Mouse (Mus musculus) left cerebral cortex, adult 9 months (tissue): ENCODE results near the gene Spata31d1b.
"Not testable (repeated sequence)": the region's sequence is repeated elsewhere in the genome, so short reads cannot be mapped to it uniquely, and the experiment has no call there.

ENCODE experiments used
- DNase-seq, 2 experiments: peaks; one replicate each; pipeline ENCODE4 v3.0.0; 2022; ENCODE audit warnings: low spot score in 2 of 2

Spata31d1b gene

GRCm38 (mm10) chr13:59711984-59712383 is at the start of gene Spata31d1b:
Gene Spata31d1b, plus strand, starts transcription at chr13:59712284.
- DNase-seq, result not testable (repeated sequence)

GRCm38 (mm10) chr13:59663939-59664712 is 48.0 kb upstream of the Spata31d1b start:
- no peak for DNase-seq

DNA sequence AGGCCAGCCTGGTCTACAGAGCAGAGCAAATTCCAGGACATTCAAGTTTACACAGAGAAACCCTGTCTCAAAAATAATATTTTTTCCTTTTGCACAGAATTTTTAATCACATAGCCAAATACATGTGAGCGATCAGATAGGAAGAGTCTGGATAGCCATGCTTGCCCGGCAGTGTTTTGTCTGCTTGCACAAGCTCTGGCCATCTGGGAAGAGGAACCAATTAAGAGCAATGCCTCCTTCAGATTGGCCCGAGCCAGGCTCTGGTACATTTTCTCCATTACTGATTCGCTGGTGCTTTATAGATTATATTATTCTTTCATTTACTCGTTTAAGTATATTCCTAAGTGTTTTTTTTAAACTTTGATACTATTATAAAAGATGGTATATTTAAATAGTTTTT is 44.3 kb upstream of the Spata31d1b start:
- no peak for DNase-seq

- no peak for DNase-seq
Observed at GRCm38 (mm10) chr13:59668501-59669093, 43.5 kb upstream of the Spata31d1b start.

- DNase-seq, result peak in 1 of 2 experiments; percentile 42
Observed at GRCm38 (mm10) chr13:59669946-59670345, 42.1 kb upstream of the Spata31d1b start.

DNA sequence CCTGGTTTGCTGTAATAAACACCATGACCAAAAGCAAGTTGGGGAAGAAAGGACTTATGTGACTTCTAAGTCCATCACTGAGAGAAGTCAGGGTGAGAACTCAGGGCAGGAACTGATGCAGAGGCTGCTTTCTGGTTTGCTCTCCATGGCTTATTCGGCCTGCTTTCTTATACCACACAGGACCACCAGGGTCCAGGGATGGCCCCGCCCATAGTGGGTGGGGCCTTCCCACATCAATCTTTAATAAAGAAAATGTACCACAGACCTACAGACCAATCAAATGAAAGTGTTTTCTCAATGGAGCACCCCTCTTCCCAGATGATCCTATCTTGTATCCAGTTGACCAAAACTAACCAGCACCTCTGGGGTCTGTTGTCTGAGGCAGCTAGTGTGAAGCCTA is 40.6 kb upstream of the Spata31d1b start:
- no peak for DNase-seq

- DNase-seq, result peak in 1 of 2 experiments; percentile 20
Observed at GRCm38 (mm10) chr13:59672248-59672647, 39.8 kb upstream of the Spata31d1b start.

GRCm38 (mm10) chr13:59673597-59673996 is 38.5 kb upstream of the Spata31d1b start:
- no peak for DNase-seq

GRCm38 (mm10) chr13:59674215-59674614 is 37.9 kb upstream of the Spata31d1b start:
- DNase-seq, result no peak

- peak in 1 of 2 experiments; percentile 21 for DNase-seq
Observed at GRCm38 (mm10) chr13:59674761-59675150, 37.3 kb upstream of the Spata31d1b start.

DNA sequence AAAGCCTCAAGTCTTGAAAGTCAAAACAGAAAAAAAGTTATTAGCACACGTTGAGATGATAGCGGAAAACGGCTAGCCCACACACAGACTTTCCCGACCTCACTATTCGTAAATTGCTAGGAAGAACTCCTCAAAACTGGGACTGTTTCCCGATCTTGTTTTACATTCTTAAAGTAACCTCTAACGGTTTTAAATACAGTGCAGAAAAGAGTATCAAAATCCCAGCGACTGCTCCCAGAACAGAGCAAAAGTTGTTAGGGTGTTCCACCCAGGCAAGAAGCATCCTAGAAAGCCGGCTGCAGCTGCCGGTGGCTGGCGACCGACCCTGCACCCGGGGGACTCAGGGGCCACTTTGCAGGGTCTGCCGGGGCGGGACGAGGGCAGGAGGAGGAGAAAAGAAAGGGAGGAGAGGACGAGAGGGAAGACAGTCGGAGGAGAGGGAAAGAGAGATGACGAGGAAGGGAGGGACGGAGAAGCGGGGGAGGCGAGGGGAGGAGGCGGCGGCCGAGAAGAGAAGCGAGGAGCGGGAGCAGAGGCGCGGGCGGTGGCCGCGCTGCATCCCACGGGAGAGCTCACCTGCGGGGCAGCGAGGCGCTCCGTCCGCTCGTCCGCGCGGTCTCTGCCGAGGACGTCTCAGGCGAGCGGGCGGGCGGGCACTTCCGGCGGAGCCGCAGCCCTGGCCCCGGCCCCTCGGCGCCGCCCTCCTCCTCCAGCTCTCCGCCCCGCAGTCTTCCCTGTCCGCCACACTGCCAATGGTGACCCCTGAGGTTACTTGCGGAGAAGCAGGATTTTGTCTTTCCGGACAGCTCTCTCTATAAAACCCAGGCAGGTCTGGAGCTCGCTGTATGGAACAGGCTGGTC is 36.7 kb upstream of the Spata31d1b start, which contains the start of gene Golm1:
Gene Golm1, minus strand, starts transcription at position 661 of the 861 bp plus-strand sequence.
- DNase-seq, result peak in 1 of 2 experiments; percentile 38

DNA sequence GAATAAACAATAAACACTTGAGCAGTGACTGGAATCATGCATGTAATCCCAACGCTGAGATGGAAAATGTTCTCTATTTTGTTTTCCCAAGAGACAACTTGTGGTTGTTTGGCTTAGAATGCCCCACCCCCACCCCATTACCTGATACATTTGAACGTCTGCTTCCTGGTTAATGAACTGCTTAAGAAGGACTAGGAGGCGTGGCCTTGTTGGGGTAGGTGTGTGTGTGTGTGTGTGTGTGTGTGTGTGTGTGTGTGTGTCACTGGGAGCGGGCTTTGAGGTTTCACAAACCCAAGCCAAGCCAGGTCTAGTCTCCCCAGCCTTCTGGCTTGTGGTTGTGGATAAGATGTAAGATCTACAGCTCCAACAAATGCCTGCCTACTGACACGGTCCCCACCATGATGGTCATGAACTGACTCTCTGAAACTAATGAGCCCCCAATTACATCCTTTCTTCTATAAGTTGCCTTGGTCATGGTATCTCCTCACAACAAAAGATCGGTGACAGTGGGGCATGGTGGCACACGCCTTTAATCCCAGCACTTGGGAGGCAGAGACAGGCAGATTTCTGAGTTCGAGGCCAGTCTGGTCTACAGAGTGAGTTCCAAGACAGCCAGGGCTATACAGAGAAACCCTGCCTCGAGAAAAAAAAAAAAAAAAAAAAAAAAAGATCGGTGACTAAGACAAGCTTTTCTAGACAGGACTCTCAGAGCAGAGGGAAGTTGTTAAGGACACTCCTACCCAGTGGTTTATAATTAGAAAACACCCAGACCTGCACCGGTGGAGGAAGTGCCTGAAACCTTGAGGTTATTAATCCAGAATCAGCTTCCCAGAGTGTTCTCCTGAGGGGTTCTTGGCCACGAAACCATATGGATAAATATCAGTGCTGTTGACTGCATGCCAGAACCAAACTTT is 35.5 kb upstream of the Spata31d1b start:
- DNase-seq, result no peak

GRCm38 (mm10) chr13:59679306-59679705 is 32.8 kb upstream of the Spata31d1b start:
- no peak for DNase-seq

GRCm38 (mm10) chr13:59679908-59680307 is 32.2 kb upstream of the Spata31d1b start:
- no peak for DNase-seq

GRCm38 (mm10) chr13:59682629-59683028 is 29.5 kb upstream of the Spata31d1b start:
- DNase-seq, result no peak

DNA sequence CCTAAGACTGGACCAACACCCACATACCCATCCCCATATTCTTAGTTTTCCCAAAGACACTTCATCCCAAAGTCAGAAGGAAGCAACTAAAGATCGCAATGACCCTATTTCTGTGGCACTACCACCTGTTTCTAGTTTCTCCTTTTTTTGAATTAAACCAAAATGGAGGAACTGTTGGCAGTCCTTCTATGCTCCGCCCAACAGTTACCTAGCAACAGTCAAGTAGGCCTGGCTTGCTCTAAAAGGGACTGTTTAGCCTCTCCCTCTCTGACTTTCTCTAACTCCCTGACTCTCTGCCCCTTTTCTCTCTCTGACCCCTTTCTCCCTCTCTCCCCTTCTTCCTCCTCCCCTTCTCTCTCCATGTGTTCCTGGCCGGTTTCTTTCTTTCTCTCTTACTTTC is 26.8 kb upstream of the Spata31d1b start:
- no peak for DNase-seq

DNA sequence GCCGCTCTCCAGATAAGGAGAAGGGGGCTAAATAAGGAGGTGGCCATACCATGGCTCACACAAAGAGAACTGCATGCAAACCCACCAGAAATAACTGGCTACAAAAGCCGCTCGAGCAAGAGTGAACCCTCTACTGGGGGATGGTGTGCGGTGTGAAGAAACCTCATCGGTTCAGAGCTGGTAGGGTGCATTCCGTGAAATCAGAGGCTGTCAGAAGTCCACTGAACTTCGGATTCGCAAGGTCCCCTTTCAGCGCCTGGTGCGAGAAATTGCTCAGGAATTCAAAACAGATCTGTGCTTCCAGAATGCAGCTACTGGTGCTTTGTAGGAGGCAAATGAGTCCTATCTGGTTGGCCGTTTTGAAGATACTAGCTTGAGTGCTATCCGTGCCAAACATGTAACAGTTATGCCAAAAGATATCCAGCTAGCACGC is 23.7 kb upstream of the Spata31d1b start:
- DNase-seq, result peak in 1 of 2 experiments; percentile 26

DNA sequence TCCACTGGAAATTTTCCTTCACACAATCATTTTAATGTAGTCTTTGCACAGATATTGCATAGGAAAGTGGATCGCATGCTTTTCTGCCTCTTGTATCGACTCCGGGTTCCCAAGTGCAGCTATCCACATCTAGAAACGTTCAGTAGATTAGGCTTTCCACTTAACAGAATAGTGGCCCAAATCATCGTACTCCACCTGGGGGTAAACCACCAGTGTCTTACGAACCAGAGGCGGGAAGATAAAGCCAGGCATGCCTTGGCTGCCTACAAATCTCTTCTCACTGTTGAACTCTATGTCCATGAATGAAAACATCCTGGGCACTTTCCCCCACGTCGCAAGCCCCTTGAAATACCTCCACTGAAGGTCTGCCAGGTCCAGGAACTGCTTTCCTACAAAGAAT is 22.8 kb upstream of the Spata31d1b start:
- DNase-seq, result no peak

GRCm38 (mm10) chr13:59689843-59690242 is 22.2 kb upstream of the Spata31d1b start:
- DNase-seq, result no peak

DNA sequence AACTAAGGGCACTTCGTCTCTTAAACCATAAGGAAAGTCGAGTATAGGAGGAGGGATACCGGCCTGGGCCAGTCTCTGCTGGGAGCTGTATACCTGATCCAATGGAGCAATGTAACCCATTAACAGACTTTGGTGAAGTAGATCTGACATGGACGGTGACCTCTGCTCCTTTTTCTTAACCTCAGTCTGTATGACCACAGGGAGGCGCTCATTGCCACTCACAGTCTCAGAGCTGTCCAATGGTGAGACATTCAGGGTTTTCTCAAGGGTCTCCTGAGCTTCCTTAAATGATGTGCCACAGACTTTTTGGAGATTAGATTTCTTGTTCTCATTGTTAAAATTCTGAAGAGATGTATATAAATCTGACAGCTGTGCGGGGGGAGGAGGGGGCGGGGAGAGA is 21.5 kb upstream of the Spata31d1b start:
- no peak for DNase-seq

DNA sequence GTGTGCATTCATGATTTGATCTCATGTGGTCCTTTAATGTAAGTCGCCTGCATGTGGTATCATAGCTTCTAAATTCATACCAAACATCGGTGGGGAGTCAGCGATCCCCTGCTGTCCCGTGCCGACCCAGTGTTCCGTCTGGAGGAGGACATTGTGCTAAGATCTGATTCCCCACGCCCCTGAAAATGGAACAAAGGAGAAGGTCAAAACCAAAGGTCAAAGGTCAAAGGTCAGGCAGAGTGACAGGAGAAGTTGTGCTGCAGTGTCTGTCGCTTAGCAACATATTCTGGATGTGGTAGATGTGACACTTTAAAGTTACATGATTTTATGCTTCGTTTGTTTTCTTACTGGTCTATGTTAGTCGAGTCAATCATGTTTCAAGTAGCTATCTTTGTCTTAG is 20.6 kb upstream of the Spata31d1b start:
- DNase-seq, result no peak
